ENCODE assay signal across 9 mouse cellular contexts in the genomic region with DNA sequence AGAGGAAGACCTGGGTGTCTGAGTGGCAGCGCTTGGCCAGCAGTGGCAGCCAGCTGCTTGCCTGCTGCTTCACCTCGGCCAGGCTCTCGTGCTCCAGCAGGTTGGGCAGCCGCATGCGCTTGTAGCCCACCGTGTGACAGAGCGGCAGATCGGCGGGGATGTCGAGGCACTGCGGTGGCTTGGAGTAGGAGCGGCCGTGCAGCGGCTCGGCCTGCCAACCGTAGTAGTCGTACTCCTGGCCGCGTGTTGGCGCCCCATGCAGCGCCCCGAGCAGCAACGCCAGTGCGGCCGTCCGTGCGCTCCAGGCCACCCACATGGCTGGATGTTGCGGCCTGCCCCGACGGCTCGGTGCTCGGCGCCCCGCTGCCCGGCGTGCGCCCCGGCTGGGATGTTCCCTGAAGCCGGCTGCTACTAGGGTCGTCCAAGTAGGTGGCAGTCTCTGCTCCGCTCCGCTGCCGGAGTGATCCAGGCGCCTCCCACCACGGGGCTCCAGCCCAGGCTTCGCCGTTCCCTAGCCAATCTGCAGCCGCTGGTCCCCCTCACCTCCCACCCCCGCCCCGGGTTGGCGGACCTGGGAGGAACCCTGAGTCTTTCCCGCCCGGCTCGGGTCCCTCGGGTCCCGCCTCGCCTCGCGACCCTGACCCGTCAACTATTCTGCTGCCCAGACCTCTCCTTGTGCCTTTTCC. TPM values are rescaled to one million over a fixed set of nuclear protein-coding genes. Genes with fewer than 3 reads are reported as not detected.
DNase-seq lines count a peak whose midpoint lies in the region; ATAC-seq and TF ChIP-seq lines count a peak whose summit lies in the region.
"Had no signal": no experiment of that assay in that cellular context is flagged by ENCODE, and none has a peak within 500 bp of the region (broad histone marks: within the 10 kb centered on the region; RNA-seq: fewer than 3 reads in every experiment).

A gene (minus strand): TSS at position 557 of the 686 bp plus-strand sequence.

- no peaks in the 10 kb centered on the region for H3K9me3 ChIP-seq in heart, postnatal 0 days (replicated peaks; ENCODE audit: control insufficient read depth, low read length)
- H3K9me3 ChIP-seq in midbrain, embryonic 14.5 days (ENCODE audit: control insufficient read depth, low read length) = no peaks in the 10 kb centered on the region

- peak within 1 kb of the TSS; percentile 19 for H3K4me3 ChIP-seq in heart, postnatal 0 days (ENCODE audit: low read depth, low read length)
- H3K4me3 ChIP-seq in midbrain, embryonic 14.5 days (replicated peaks; ENCODE audit: low read depth, low read length) = peak within 1 kb of the TSS; percentile 23

- no peak for TF ChIP-seq CTCF in heart, postnatal 0 days (IDR thresholded peaks at IDR 0.05; ENCODE audit: low read depth)

- H3K27me3 ChIP-seq in heart, postnatal 0 days (ENCODE audit: control insufficient read depth, insufficient read depth, low read length) = peaks cover 69% of the 10 kb centered on the region
- peaks cover 50% of the 10 kb centered on the region for H3K27me3 ChIP-seq in midbrain, embryonic 14.5 days (ENCODE audit: control insufficient read depth, insufficient read depth, low read length)

- no peak within 1 kb of the TSS for H3K27ac ChIP-seq in heart, postnatal 0 days (ENCODE audit: low read depth)
- H3K27ac ChIP-seq in midbrain, embryonic 14.5 days (replicated peaks; ENCODE audit: low read depth, low read length) = no peak within 1 kb of the TSS

- ATAC-seq in heart, postnatal 0 days (ENCODE audit: insufficient read depth, low read depth) = peak; percentile 37; the same call in 1 of the 2 replicates
- no peak for ATAC-seq in midbrain, embryonic 14.5 days (ENCODE audit: low FRiP score, low TSS enrichment)
- ATAC-seq in frontal cortex, adult (ENCODE audit: low TSS enrichment) = no peak

- peak within 1 kb of the TSS; percentile 44 for H3K4me2 ChIP-seq in heart, postnatal 0 days (ENCODE audit: low read depth, low read length)
- peak within 1 kb of the TSS; percentile 47 for H3K4me2 ChIP-seq in midbrain, embryonic 14.5 days (ENCODE audit: low read length)

- no peak within 1 kb of the TSS for H3K9ac ChIP-seq in heart, postnatal 0 days (replicated peaks; ENCODE audit: low read depth, low read length)
- 0 out of 2 replicates have a peak within 1 kb of the TSS, but pooled peaks have one; percentile 12 for H3K9ac ChIP-seq in midbrain, embryonic 14.5 days (replicated peaks; ENCODE audit: low read length)

- H3K36me3 ChIP-seq in heart, postnatal 0 days (replicated peaks; ENCODE audit: control insufficient read depth, insufficient read depth, low read length) = no peaks in the 10 kb centered on the region
- no peaks in the 10 kb centered on the region for H3K36me3 ChIP-seq in midbrain, embryonic 14.5 days (ENCODE audit: control insufficient read depth, insufficient read depth, low read length)

- under 1% methylated on average over 58 of the region's 60 CpGs for WGBS in heart, postnatal 0 days
- under 1% methylated on average over 60 of the region's 60 CpGs for WGBS in midbrain, embryonic 14.5 days

- intact Hi-C loops in heart, postnatal 14 days (cut with DNase I) = no loop called here

- H3K4me1 ChIP-seq in heart, postnatal 0 days (ENCODE audit: control insufficient read depth, insufficient read depth) = peaks cover 4% of the 10 kb centered on the region
- no peaks in the 10 kb centered on the region for H3K4me1 ChIP-seq in midbrain, embryonic 14.5 days (ENCODE audit: control insufficient read depth, insufficient read depth, low read length)

- peak; percentile 93 for DNase-seq in heart, adult 11 months
- no peak for DNase-seq in heart, postnatal 14 days
- DNase-seq in embryo, embryonic 10.5 days (ENCODE audit: low spot score) = peak; percentile 34
- no peak for DNase-seq in heart, postnatal 0 days (ENCODE audit: low spot score)
- DNase-seq in midbrain, embryonic 14.5 days = peak; percentile 44
- DNase-seq in lung, adult 18-20 months = no peak
- no peak for DNase-seq in urinary bladder, postnatal 4 days (ENCODE audit: low spot score in 2 of 2)

- no peak for TF ChIP-seq EP300 in heart, postnatal 0 days (IDR thresholded peaks at IDR 0.05; ENCODE audit: low read depth)

RNA-seq across cellular contexts. Expression of the gene that starts here (rescaled TPM):
- total RNA-seq in heart, postnatal 14 days (2021) = 1 to 10 TPM; 1.2 to 3.3 TPM
- total RNA-seq in heart, postnatal 0 days (2014; rRNA removed; ENCODE audit: low replicate concordance) = 2.3 and 4.9 TPM in 2 replicates
- 1.7 and 1.8 TPM in 2 replicates for polyA plus RNA-seq in heart, postnatal 0 days (2015; fragmentation: Nextera tagmentation; extraction: Ambion mirVana)
- polyA plus RNA-seq in midbrain, embryonic 14.5 days (2014; fragmentation: Nextera tagmentation; extraction: Ambion mirVana) = 0.68 and 0.82 TPM in 2 replicates
- total RNA-seq: layer of hippocampus, postnatal 25 days had no signal

Comparison
In these comparisons a context has a peak if more than half of its experiments do, and no peak if none do; other contexts are left out.
1. DNase-seq: peak in heart, adult 11 months (single experiment) and embryo, embryonic 10.5 days (single experiment); none in heart, postnatal 14 days (0 of 2), heart, postnatal 0 days (single experiment), lung, adult 18-20 months (0 of 2) and urinary bladder, postnatal 4 days (0 of 2).
2. Peak in DNase-seq, H3K4me3 ChIP-seq, H3K9ac ChIP-seq and H3K4me2 ChIP-seq in midbrain, embryonic 14.5 days; RNA of the gene not detected or under 1 TPM.